In genomic region chr4:152184353-152185035, GRCm38 (mm10) we compare ENCODE assay signal across 9 mouse cellular contexts. TPM values are rescaled to one million over a fixed set of nuclear protein-coding genes. Genes with fewer than 3 reads are reported as not detected.
DNase-seq lines count a peak whose midpoint lies in the region; ATAC-seq and TF ChIP-seq lines count a peak whose summit lies in the region.
"Had no signal": no experiment of that assay in that cellular context is flagged by ENCODE, and none has a peak within 500 bp of the region (broad histone marks: within the 10 kb centered on the region; RNA-seq: fewer than 3 reads in every experiment).

No protein-coding gene starts in this region.

- 51% methylated on average over 7 of the region's 7 CpGs for WGBS in forebrain, embryonic 14.5 days
- 71% methylated on average over 7 of the region's 7 CpGs for WGBS in forebrain, embryonic 12.5 days
- WGBS in liver, adult 2 months = 23% methylated on average over 7 of the region's 7 CpGs
- WGBS in liver, embryonic 11.5 days = 66% methylated on average over 7 of the region's 7 CpGs
- WGBS in liver, embryonic 14.5 days (ENCODE audit: insufficient replicate concordance) = 63% methylated on average over 7 of the region's 7 CpGs

- 0 out of 2 replicates have a peak, but pooled peaks cover 7% of the 10 kb centered on the region for H3K36me3 ChIP-seq in forebrain, embryonic 14.5 days (ENCODE audit: control insufficient read depth, insufficient read depth, low read length)
- 0 out of 2 replicates have a peak, but pooled peaks cover 6% of the 10 kb centered on the region for H3K36me3 ChIP-seq in forebrain, embryonic 12.5 days (replicated peaks)
- H3K36me3 ChIP-seq in liver, adult 2 months (ENCODE audit: control insufficient read depth, insufficient read depth, low read length) = no peaks in the 10 kb centered on the region
- H3K36me3 ChIP-seq in liver, embryonic 11.5 days (ENCODE audit: control insufficient read depth, insufficient read depth, low read length) = no peaks in the 10 kb centered on the region
- H3K36me3 ChIP-seq in liver, embryonic 14.5 days (replicated peaks; ENCODE audit: control insufficient read depth, insufficient read depth, low read depth) = no peaks in the 10 kb centered on the region

- H3K9ac ChIP-seq in forebrain, embryonic 14.5 days (ENCODE audit: low read length) = no peak overlapping the region
- H3K9ac ChIP-seq in forebrain, embryonic 12.5 days = no peak overlapping the region
- H3K9ac ChIP-seq in liver, adult 2 months (ENCODE audit: low read depth, low read length) = no peak overlapping the region
- H3K9ac ChIP-seq in liver, embryonic 11.5 days (ENCODE audit: low read depth, low read length) = no peak overlapping the region
- no peak overlapping the region for H3K9ac ChIP-seq in liver, embryonic 14.5 days (replicated peaks)

- peaks cover 19% of the 10 kb centered on the region for H3K4me1 ChIP-seq in forebrain, embryonic 14.5 days (ENCODE audit: control insufficient read depth, insufficient read depth, low read length)
- peaks cover 28% of the 10 kb centered on the region for H3K4me1 ChIP-seq in forebrain, embryonic 12.5 days
- H3K4me1 ChIP-seq in liver, adult 2 months (ENCODE audit: control insufficient read depth, insufficient read depth, low read length) = peaks cover 15% of the 10 kb centered on the region
- peaks cover 27% of the 10 kb centered on the region for H3K4me1 ChIP-seq in liver, embryonic 11.5 days (replicated peaks; ENCODE audit: control insufficient read depth, insufficient read depth, low read length)
- H3K4me1 ChIP-seq in liver, embryonic 14.5 days (replicated peaks; ENCODE audit: control insufficient read depth in 2 of 2, insufficient read depth in 2 of 2, low read length in 1 of 2) = peaks cover 20 to 25% of the 10 kb centered on the region in 2 experiments

- no peak overlapping the region for H3K4me2 ChIP-seq in forebrain, embryonic 14.5 days (ENCODE audit: low read length)
- H3K4me2 ChIP-seq in forebrain, embryonic 12.5 days = no peak overlapping the region
- no peak overlapping the region for H3K4me2 ChIP-seq in liver, embryonic 11.5 days
- H3K4me2 ChIP-seq in liver, embryonic 14.5 days (ENCODE audit: low read depth) = no peak overlapping the region

- H3K9me3 ChIP-seq in forebrain, embryonic 14.5 days (replicated peaks; ENCODE audit: control insufficient read depth, low read length) = no peaks in the 10 kb centered on the region
- H3K9me3 ChIP-seq in forebrain, embryonic 12.5 days = no peaks in the 10 kb centered on the region
- H3K9me3 ChIP-seq in liver, embryonic 11.5 days (ENCODE audit: control insufficient read depth, low read length) = no peaks in the 10 kb centered on the region
- no peaks in the 10 kb centered on the region for H3K9me3 ChIP-seq in liver, embryonic 14.5 days (ENCODE audit: control insufficient read depth, low read length)

- ATAC-seq in forebrain, embryonic 14.5 days = peak; percentile 41; the same call in 1 of the 2 replicates
- ATAC-seq in forebrain, embryonic 12.5 days (ENCODE audit: low FRiP score) = no peak
- no peak for ATAC-seq in liver, embryonic 11.5 days (replicated peaks; ENCODE audit: low FRiP score)
- ATAC-seq in liver, embryonic 14.5 days (ENCODE audit: insufficient read depth) = no peak

- H3K79me2 ChIP-seq in liver, adult 2 months (ENCODE audit: control insufficient read depth, insufficient read depth, low read length) = peaks cover 22% of the 10 kb centered on the region

- TF ChIP-seq EP300 in liver, embryonic 14.5 days (IDR thresholded peaks at IDR 0.05; ENCODE audit: low read depth) = no peak

- peak overlapping the region; percentile 76 for H3K27ac ChIP-seq in forebrain, embryonic 14.5 days (ENCODE audit: low read depth, low read length)
- H3K27ac ChIP-seq in forebrain, embryonic 12.5 days = no peak overlapping the region
- H3K27ac ChIP-seq in liver, adult 2 months (replicated peaks; ENCODE audit: insufficient read depth, low read depth, low read length) = no peak overlapping the region
- no peak overlapping the region for H3K27ac ChIP-seq in liver, embryonic 11.5 days (ENCODE audit: low read depth, low read length)
- no peak overlapping the region for H3K27ac ChIP-seq in liver, embryonic 14.5 days

- TF ChIP-seq POLR2A in liver, adult 2 months (IDR thresholded peaks at IDR 0.05; ENCODE audit: extremely low read depth, insufficient read depth, low read length) = no peak
- TF ChIP-seq POLR2A in brain, embryonic 14.5 days (IDR thresholded peaks at IDR 0.05; ENCODE audit: borderline replicate concordance, extremely low read depth, insufficient read depth, insufficient read length, poor library complexity, severe bottlenecking) = no peak

- 0 out of 2 replicates have a peak, but pooled peaks have one; percentile 38 for TF ChIP-seq CTCF in liver, adult 2 months (IDR thresholded peaks at IDR 0.05; ENCODE audit: low read depth, low read length)
- TF ChIP-seq CTCF in brain, embryonic 14.5 days (IDR thresholded peaks at IDR 0.05; ENCODE audit: borderline replicate concordance, extremely low read depth, insufficient read depth, insufficient read length) = peak; percentile 32; the same call in 1 of the 2 replicates
- TF ChIP-seq CTCF in liver, embryonic 14.5 days (IDR thresholded peaks at IDR 0.05; ENCODE audit: low read depth) = peak; percentile 41

- no peak overlapping the region for H3K4me3 ChIP-seq in forebrain, embryonic 14.5 days (ENCODE audit: low read depth, low read length)
- H3K4me3 ChIP-seq in forebrain, embryonic 12.5 days (replicated peaks) = no peak overlapping the region
- no peak overlapping the region for H3K4me3 ChIP-seq in liver, adult 2 months (ENCODE audit: insufficient read depth, low read depth, low read length)
- no peak overlapping the region for H3K4me3 ChIP-seq in liver, embryonic 11.5 days (ENCODE audit: low read depth, low read length)
- no peak overlapping the region for H3K4me3 ChIP-seq in liver, embryonic 14.5 days (ENCODE audit: insufficient read depth in 1 of 2, low read depth in 2 of 2, low read length in 2 of 2)

- no peaks in the 10 kb centered on the region for H3K27me3 ChIP-seq in forebrain, embryonic 14.5 days (replicated peaks; ENCODE audit: control insufficient read depth, insufficient read depth, low read length)
- H3K27me3 ChIP-seq in forebrain, embryonic 12.5 days = peaks cover 12% of the 10 kb centered on the region; the same call in 1 of the 2 replicates
- H3K27me3 ChIP-seq in liver, adult 2 months (ENCODE audit: control insufficient read depth, insufficient read depth, low read length) = no peaks in the 10 kb centered on the region
- H3K27me3 ChIP-seq in liver, embryonic 11.5 days (replicated peaks; ENCODE audit: control insufficient read depth, insufficient read depth, low read length) = peaks cover 6% of the 10 kb centered on the region; the same call in 1 of the 2 replicates
- H3K27me3 ChIP-seq in liver, embryonic 14.5 days (ENCODE audit: control insufficient read depth, insufficient read depth, low read length) = peaks cover under 1% of the 10 kb centered on the region; the same call in 1 of the 2 replicates

- DNase-seq in forebrain, embryonic 14.5 days (ENCODE audit: low spot score) = peak; percentile 67
- peak; percentile 72 for DNase-seq in liver, adult 2 months (ENCODE audit: extremely low read depth, low read depth, low spot score)
- DNase-seq in liver, embryonic 11.5 days (ENCODE audit: low spot score) = no peak
- DNase-seq in brain, embryonic 14.5 days (ENCODE audit: low read depth) = peak; percentile 75
- DNase-seq in liver, embryonic 14.5 days (ENCODE audit: low read depth in 3 of 3, low spot score in 3 of 3) = no peak
- no peak for DNase-seq in ovary, adult 18-20 months (ENCODE audit: low spot score)
- DNase-seq in adrenal gland, postnatal 10 days = no peak

RNA-seq across cellular contexts. Expression of gene Acot7, which starts 6.6 kb away (rescaled TPM):
- 168 and 208 TPM in 2 replicates for polyA plus RNA-seq in forebrain, embryonic 14.5 days (2014; fragmentation: Nextera tagmentation; extraction: Ambion mirVana)
- polyA plus RNA-seq in forebrain, embryonic 12.5 days (2016; fragmentation: Nextera tagmentation; extraction: Ambion mirVana) = 85.9 and 86.7 TPM in 2 replicates
- total RNA-seq in liver, adult 2 months (2014; rRNA removed) = 9.3 and 10.7 TPM in 2 replicates
- 18.4 and 20.8 TPM in 2 replicates for polyA plus RNA-seq in liver, adult 2 months (2012; rRNA removed)
- 50.0 and 51.1 TPM in 2 replicates for polyA plus RNA-seq in liver, embryonic 11.5 days (2014; fragmentation: Nextera tagmentation; extraction: Ambion mirVana)
- polyA plus RNA-seq in brain, embryonic 14.5 days (2012; rRNA removed) = 178 and 244 TPM in 2 replicates
- 10.8 and 12.5 TPM in 2 replicates for polyA plus RNA-seq in liver, embryonic 14.5 days (2012; rRNA removed)
- 12.2 and 13.0 TPM in 2 replicates for polyA plus RNA-seq in liver, embryonic 14.5 days (2014; fragmentation: Nextera tagmentation; extraction: Ambion mirVana)
- 10 to 100 TPM; 33.2 to 38.0 TPM for total RNA-seq in adrenal gland, postnatal 10 days (2021)

RNA-seq across cellular contexts. Expression of gene Hes2, which starts 25.8 kb away (rescaled TPM):
- polyA plus RNA-seq in forebrain, embryonic 14.5 days (2014; fragmentation: Nextera tagmentation; extraction: Ambion mirVana) = not detected in 2 replicates
- not detected in 2 replicates for polyA plus RNA-seq in forebrain, embryonic 12.5 days (2016; fragmentation: Nextera tagmentation; extraction: Ambion mirVana)
- total RNA-seq in liver, adult 2 months (2014; rRNA removed) = not detected in 2 replicates
- polyA plus RNA-seq in liver, adult 2 months (2012; rRNA removed) = not detected in 2 replicates
- not detected in 2 replicates for polyA plus RNA-seq in liver, embryonic 11.5 days (2014; fragmentation: Nextera tagmentation; extraction: Ambion mirVana)
- not detected in 2 replicates for polyA plus RNA-seq in brain, embryonic 14.5 days (2012; rRNA removed)
- polyA plus RNA-seq in liver, embryonic 14.5 days (2012; rRNA removed) = 0.01 and 0.02 TPM in 2 replicates
- 0.05 TPM in 1 of 2 replicates, not detected in the other for polyA plus RNA-seq in liver, embryonic 14.5 days (2014; fragmentation: Nextera tagmentation; extraction: Ambion mirVana)
- not detected for total RNA-seq in adrenal gland, postnatal 10 days (2021)
- polyA plus RNA-seq: frontal cortex, adult 2 months had no signal

RNA-seq across cellular contexts. Expression of gene Espn, which starts 32.3 kb away (rescaled TPM):
- 0.19 TPM in 1 of 2 replicates, not detected in the other for polyA plus RNA-seq in forebrain, embryonic 14.5 days (2014; fragmentation: Nextera tagmentation; extraction: Ambion mirVana)
- 1.8 and 2.1 TPM in 2 replicates for polyA plus RNA-seq in forebrain, embryonic 12.5 days (2016; fragmentation: Nextera tagmentation; extraction: Ambion mirVana)
- total RNA-seq in liver, adult 2 months (2014; rRNA removed) = 0.20 and 0.28 TPM in 2 replicates
- polyA plus RNA-seq in liver, adult 2 months (2012; rRNA removed) = 0.47 and 1.4 TPM in 2 replicates
- 4.1 and 5.3 TPM in 2 replicates for polyA plus RNA-seq in liver, embryonic 11.5 days (2014; fragmentation: Nextera tagmentation; extraction: Ambion mirVana)
- polyA plus RNA-seq in brain, embryonic 14.5 days (2012; rRNA removed) = 0.38 and 0.48 TPM in 2 replicates
- 1.2 and 1.5 TPM in 2 replicates for polyA plus RNA-seq in liver, embryonic 14.5 days (2012; rRNA removed)
- polyA plus RNA-seq in liver, embryonic 14.5 days (2014; fragmentation: Nextera tagmentation; extraction: Ambion mirVana) = 1.2 and 1.9 TPM in 2 replicates
- total RNA-seq in adrenal gland, postnatal 10 days (2021) = 1 to 10 TPM; 1.2 to 1.3 TPM

Comparison
In these comparisons a context has a peak if more than half of its experiments do, and no peak if none do; other contexts are left out.
1. DNase-seq: peak in forebrain, embryonic 14.5 days (single experiment), liver, adult 2 months (single experiment) and brain, embryonic 14.5 days (single experiment); none in liver, embryonic 11.5 days (single experiment), liver, embryonic 14.5 days (0 of 3), ovary, adult 18-20 months (single experiment) and adrenal gland, postnatal 10 days (single experiment).
2. Peak in every context shown above with its lines, with median percentiles within 50 percentile points of each other: CTCF ChIP-seq.